Mouse (Mus musculus): Measurements from ENCODE around the gene Elmo2. TPM values are rescaled to one million over a fixed set of nuclear protein-coding genes. Genes with fewer than 3 reads are reported as not detected.

Elmo2 gene
- polyA plus RNA-seq, 1 experiment from 2014 or later: 45.2 TPM

DNA sequence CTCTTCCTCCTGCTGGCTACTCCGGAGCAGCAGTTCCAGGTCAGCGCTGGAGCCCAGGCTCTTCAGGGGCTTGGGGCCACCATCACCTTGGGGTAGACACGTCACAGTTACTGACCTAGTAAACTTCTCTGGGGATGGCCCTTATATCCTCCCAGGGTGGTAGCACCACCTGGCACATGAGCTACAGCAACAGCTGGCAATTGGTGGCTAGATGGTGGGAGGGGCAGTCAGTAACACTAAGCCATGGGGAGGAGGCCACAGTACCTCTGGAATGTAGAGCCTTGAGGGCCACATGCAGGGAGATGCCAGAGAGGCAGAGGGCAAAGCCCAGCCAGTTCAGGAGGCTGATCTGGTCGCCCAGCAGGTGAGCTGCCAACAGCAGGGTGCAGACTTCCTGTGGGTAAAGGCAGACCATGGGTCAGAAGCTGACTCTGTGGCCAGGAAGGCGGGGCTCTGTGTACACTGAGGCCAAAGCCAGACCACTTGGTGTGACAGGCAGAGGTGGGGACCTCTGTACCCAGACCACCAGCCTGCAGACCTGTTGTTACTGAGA, 49.0 kb downstream of the Elmo2 start:
- in situ Hi-C loops (cut with MboI; ENCODE audit: low pct_unique_long_range_greater_than_20kb): no loop called here
- ATAC-seq (peak; percentile 12), DNase-seq (ENCODE audit: low read depth, low spot score) (no peak)
- TF ChIP-seq CTCF (IDR thresholded peaks at IDR 0.05): no peak
- ChIA-PET POLR2A (no interaction called here), CTCF (interaction anchor here (0.6 to 3.1 kb wide), 4 partner anchors 10 to 341 kb away, joined by 3 to 11 read pairs (median 6); partner anchors contain the start of gene Slc35c2)
- H3K27me3 ChIP-seq: no peaks in the 10 kb centered on the region

GRCm38 (mm10) chr2:165275824-165276223, 50.5 kb downstream of the Elmo2 start:
- no peak for ATAC-seq
- DNase-seq (ENCODE audit: low read depth, low spot score): no peak
- no peak for TF ChIP-seq CTCF (IDR thresholded peaks at IDR 0.05)
- POLR2A ChIA-PET: no interaction called here
- in situ Hi-C loops (cut with MboI; ENCODE audit: low pct_unique_long_range_greater_than_20kb): no loop called here
- CTCF ChIA-PET: interaction anchor here (1.0 to 3.1 kb wide), 3 partner anchors 12 to 201 kb away, joined by 3 to 11 read pairs (median 6); partner anchors contain the start of gene Slc35c2
- no peaks in the 10 kb centered on the region for H3K27me3 ChIP-seq

GRCm38 (mm10) chr2:165275124-165275640, 51.1 kb downstream of the Elmo2 start:
- CTCF ChIA-PET: interaction anchor here (1.0 to 3.1 kb wide), 3 partner anchors 12 to 200 kb away, joined by 3 to 11 read pairs (median 6); partner anchors contain the start of gene Slc35c2
- DNase-seq (ENCODE audit: low read depth, low spot score) (no peak), ATAC-seq (no peak)
- H3K27me3 ChIP-seq: no peaks in the 10 kb centered on the region
- no peak for TF ChIP-seq CTCF (IDR thresholded peaks at IDR 0.05)
- in situ Hi-C loops (cut with MboI; ENCODE audit: low pct_unique_long_range_greater_than_20kb): no loop called here
- POLR2A ChIA-PET: interaction anchor here (0.6 kb wide), 1 partner anchor 163 kb away, joined by 4 read pairs; no protein-coding TSS in a partner anchor

GRCm38 (mm10) chr2:165273589-165273988, 52.7 kb downstream of the Elmo2 start:
- ChIA-PET CTCF (no interaction called here), POLR2A (no interaction called here)
- peaks cover 5% of the 10 kb centered on the region for H3K27me3 ChIP-seq
- in situ Hi-C loops (cut with MboI; ENCODE audit: low pct_unique_long_range_greater_than_20kb): loop anchor here (5.0 kb wide), 1 partner anchor 196 kb away; no protein-coding TSS in a partner anchor
- ATAC-seq (no peak), DNase-seq (ENCODE audit: low read depth, low spot score) (no peak)
- TF ChIP-seq CTCF (IDR thresholded peaks at IDR 0.05): no peak

GRCm38 (mm10) chr2:165271326-165271725, 55.0 kb downstream of the Elmo2 start:
- H3K27me3 ChIP-seq: peaks cover 17% of the 10 kb centered on the region
- ATAC-seq (no peak), DNase-seq (ENCODE audit: low read depth, low spot score) (no peak)
- ChIA-PET POLR2A (no interaction called here), CTCF (no interaction called here)
- in situ Hi-C loops (cut with MboI; ENCODE audit: low pct_unique_long_range_greater_than_20kb): loop anchor here (5.0 kb wide), 1 partner anchor 194 kb away; no protein-coding TSS in a partner anchor
- no peak for TF ChIP-seq CTCF (IDR thresholded peaks at IDR 0.05)

DNA sequence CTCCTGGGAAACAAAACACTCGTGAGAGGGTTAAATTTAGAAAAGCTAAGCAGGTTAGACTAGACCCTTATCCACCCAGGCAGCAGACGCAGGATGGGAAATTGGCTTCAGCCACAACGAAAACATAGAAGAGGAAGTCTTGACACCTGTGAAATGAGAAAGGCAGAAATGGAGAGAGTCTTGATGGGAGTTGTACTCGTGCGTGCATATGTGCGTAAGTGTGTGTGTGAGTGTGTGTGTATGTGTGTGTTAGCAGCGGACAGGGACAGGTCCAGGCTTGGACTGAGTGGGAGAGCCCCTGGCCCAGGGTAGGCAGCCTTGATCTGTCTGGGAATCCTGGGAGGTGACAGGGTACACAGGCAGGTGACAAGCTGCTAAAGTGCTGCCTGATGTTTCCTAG, 55.4 kb downstream of the Elmo2 start:
- POLR2A ChIA-PET: no interaction called here

DNA sequence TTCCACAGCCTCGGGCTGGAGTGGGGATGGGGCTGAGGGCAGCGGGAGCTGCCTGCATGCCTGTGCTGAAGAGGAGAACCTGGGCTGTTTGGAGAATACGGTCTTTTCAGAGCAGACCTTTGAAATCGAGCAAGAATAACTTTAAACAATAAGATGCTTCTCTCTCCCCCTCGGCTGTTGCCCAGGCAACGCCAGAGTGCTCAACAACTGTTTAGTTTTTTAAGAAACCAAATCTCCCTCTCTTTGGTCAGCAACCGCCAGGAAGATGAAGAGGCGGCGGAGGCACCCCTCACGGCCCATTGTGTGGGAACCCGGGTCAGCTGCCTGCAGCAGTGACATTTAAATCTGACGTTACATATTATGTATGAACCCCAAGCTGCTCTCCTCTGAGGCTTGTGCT, 59.5 kb downstream of the Elmo2 start:
- CTCF ChIA-PET: no interaction called here
- in situ Hi-C loops (cut with MboI; ENCODE audit: low pct_unique_long_range_greater_than_20kb): loop anchor here (10.0 kb wide), 2 partner anchors 178 to 312 kb away; no protein-coding TSS in a partner anchor
- H3K27me3 ChIP-seq: peaks cover 27% of the 10 kb centered on the region
- TF ChIP-seq CTCF (IDR thresholded peaks at IDR 0.05): no peak
- ATAC-seq (no peak), DNase-seq (ENCODE audit: low read depth, low spot score) (no peak)
- POLR2A ChIA-PET: no interaction called here

More for the DNA sequence above, 55.4 kb downstream of the Elmo2 start:
- DNase-seq (ENCODE audit: low read depth, low spot score) (no peak), ATAC-seq (no peak)
- peaks cover 20% of the 10 kb centered on the region for H3K27me3 ChIP-seq
- in situ Hi-C loops (cut with MboI; ENCODE audit: low pct_unique_long_range_greater_than_20kb): loop anchor here (5.0 kb wide), 1 partner anchor 194 kb away; no protein-coding TSS in a partner anchor
- CTCF ChIA-PET: no interaction called here
- TF ChIP-seq CTCF (IDR thresholded peaks at IDR 0.05): no peak

- POLR2A ChIA-PET: no interaction called here
- H3K27me3 ChIP-seq: peaks cover 27% of the 10 kb centered on the region
- DNase-seq (ENCODE audit: low read depth, low spot score) (no peak), ATAC-seq (no peak)
- TF ChIP-seq CTCF (IDR thresholded peaks at IDR 0.05): no peak
- CTCF ChIA-PET: no interaction called here
- in situ Hi-C loops (cut with MboI; ENCODE audit: low pct_unique_long_range_greater_than_20kb): loop anchor here (10.0 kb wide), 2 partner anchors 181 to 309 kb away; no protein-coding TSS in a partner anchor
Measured at GRCm38 (mm10) chr2:165263861-165264260, 62.4 kb downstream of the Elmo2 start.

GRCm38 (mm10) chr2:165262274-165262990, 63.8 kb downstream of the Elmo2 start:
- in situ Hi-C loops (cut with MboI; ENCODE audit: low pct_unique_long_range_greater_than_20kb): loop anchor here (10.0 kb wide), 2 partner anchors 182 to 308 kb away; no protein-coding TSS in a partner anchor

GRCm38 (mm10) chr2:165259859-165260258, 66.4 kb downstream of the Elmo2 start:
- in situ Hi-C loops (cut with MboI; ENCODE audit: low pct_unique_long_range_greater_than_20kb): loop anchor here (10.0 kb wide), 2 partner anchors 185 to 305 kb away; no protein-coding TSS in a partner anchor
- no peak for TF ChIP-seq CTCF (IDR thresholded peaks at IDR 0.05)
- DNase-seq (ENCODE audit: low read depth, low spot score) (no peak), ATAC-seq (no peak)
- H3K27me3 ChIP-seq: peaks cover 32% of the 10 kb centered on the region
- ChIA-PET POLR2A (no interaction called here), CTCF (no interaction called here)

More at GRCm38 (mm10) chr2:165262274-165262990, 63.8 kb downstream of the Elmo2 start:
- ChIA-PET CTCF (no interaction called here), POLR2A (interaction anchor here (0.6 kb wide), 2 partner anchors 646 to 1422 kb away, joined by 3 read pairs; no protein-coding TSS in a partner anchor)
- DNase-seq (ENCODE audit: low read depth, low spot score) (no peak), ATAC-seq (no peak)
- no peak for TF ChIP-seq CTCF (IDR thresholded peaks at IDR 0.05)
- peaks cover 27% of the 10 kb centered on the region for H3K27me3 ChIP-seq
